Mouse (Mus musculus) lung, postnatal 0 days (tissue): ENCODE results near the gene Thpo.

ENCODE experiments used
- CTCF ChIP-seq: IDR thresholded peaks from 2 replicates; pipeline ENCODE4 v1.5.1; 2016; ENCODE audit warnings: antibody characterized with exemption, mild to moderate bottlenecking
- EP300 ChIP-seq: IDR thresholded peaks from 2 replicates; pipeline ENCODE4 v1.6.1; 2016; ENCODE audit warnings: antibody characterized with exemption, mild to moderate bottlenecking, control low read depth

DNA sequence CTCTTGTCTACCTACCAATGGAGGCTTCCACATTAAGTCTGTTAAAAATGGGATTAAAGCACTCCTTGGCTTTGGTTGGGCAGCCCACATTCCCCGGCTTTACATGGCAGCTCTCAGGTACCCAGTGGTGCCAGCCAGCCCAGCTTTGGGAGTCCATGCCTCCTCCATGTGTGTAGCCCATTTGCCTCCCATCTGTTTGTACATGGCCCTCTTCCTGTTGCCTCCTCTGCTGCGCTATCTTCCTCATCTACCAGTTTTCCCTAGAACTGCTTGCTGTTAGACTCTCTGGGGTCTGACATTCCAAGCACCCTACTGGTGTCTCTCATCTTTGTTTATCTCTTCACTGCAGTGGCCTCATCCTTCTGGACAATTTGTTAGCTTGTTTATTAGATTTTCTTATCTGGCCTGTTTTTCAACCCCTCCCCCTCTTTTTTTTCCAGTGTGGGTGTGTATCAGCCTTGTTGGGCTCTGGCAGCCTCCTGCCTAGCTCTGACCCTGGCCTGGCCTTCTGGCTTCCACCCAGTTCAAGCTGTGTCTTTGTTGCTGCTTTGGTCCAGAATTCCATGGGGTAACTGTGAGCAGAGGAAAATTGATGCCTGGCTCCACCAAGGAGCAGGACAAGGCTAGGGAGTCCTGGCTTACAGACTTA, 27.8 kb downstream of the Thpo start:
- TF ChIP-seq CTCF = no peak
- TF ChIP-seq EP300 = no peak
